Mouse (Mus musculus): Measurements from ENCODE around the gene Rbm15. TPM values are rescaled to one million over a fixed set of nuclear protein-coding genes. Genes with fewer than 3 reads are reported as not detected.

The Rbm15 gene
- total and polyA plus RNA-seq, 2 experiments from 2014 or later, result 5.5 to 22.0 TPM

DNA sequence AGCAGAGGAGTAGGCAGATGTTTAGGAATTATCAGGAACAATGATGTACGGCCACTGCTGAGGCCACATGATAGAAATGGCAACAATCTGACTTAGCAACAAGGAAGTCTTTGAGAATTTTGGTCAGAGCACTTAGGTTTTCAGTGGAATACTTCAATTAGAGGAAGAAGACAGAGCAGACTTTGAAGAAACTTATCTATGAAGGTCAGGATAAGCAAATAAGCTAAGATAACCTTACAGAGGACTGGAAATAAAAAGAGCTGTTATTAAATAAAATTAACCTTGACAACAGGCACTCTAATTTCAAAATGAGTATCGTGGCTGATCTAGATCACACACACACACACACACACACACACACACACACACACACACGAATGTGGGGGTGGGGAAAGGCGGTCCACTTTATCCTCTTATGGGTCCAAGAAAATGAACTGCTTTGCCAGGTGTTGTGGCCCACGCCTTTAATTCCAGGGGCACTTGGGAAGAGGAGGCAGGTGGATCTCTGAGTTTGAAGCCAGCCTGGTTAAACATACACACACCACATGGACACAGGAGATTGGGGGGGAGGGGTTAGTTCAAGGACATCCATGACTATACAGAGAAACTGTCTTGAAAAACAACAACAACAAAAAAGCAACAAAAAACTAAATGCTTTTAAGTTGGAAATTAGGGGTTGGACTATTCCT is 37.7 kb downstream of the Rbm15 start:
- ATAC-seq, result no peak
- H3K4me1 ChIP-seq (ENCODE audit: insufficient read depth), result no peaks in the 10 kb centered on the region

DNA sequence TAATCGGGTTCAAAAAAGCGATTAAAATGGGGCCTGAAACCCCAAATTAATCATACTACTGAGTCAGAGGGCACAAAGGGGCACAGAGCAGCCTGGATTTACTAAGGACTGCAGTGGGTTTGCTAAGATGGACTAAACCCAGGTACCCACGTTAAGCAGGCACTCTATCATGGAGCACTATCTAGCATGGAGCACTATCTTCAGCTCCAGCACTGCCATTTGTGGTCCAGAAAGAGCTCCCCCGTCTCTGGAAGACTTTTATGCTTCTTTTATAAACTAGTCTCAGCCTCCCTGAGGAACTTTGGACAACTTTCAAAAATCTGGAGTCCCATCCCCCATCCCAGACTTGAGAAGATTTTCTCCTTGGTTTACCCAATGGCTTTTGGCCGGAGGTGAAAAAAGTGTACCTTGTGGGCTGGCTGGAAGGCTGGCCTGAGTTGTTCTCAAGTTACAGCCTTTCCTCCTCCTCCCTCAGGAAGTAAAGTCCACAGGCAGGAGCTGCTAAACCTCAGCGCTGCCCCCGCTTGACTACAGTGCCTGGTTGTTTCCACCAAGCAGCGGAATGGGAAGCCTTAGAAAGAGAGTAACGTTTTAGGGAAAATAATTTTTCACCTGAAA is 42.6 kb downstream of the Rbm15 start, which contains the start of gene Slc16a4:
Gene Slc16a4 (plus strand): TSS at position 467 of the 618 bp plus-strand sequence.
- ATAC-seq (no peak), DNase-seq (peak; percentile 8)
- peaks cover 5% of the 10 kb centered on the region; the same call in 1 of the 2 replicates for H3K36me3 ChIP-seq (ENCODE audit: insufficient read depth)
- no peaks in the 10 kb centered on the region for H3K9me3 ChIP-seq (ENCODE audit: low read length)
- H3K4me1 ChIP-seq (ENCODE audit: insufficient read depth), result no peaks in the 10 kb centered on the region
- H3K9ac ChIP-seq, result no peak within 1 kb of the TSS
- no peak within 1 kb of the TSS for H3K4me2 ChIP-seq (ENCODE audit: low read depth)
- H3K27me3 ChIP-seq (ENCODE audit: insufficient read depth, low read length), result no peaks in the 10 kb centered on the region
- WGBS, result 30% methylated on average over 9 of the region's 9 CpGs
- no peak within 1 kb of the TSS for H3K27ac ChIP-seq (ENCODE audit: low read depth, low read length)
- no peak for TF ChIP-seq CTCF (IDR thresholded peaks at IDR 0.05; ENCODE audit: low read depth)
- H3K4me3 ChIP-seq (ENCODE audit: low read depth, low read length), result no peak within 1 kb of the TSS

More for the DNA sequence above, 37.7 kb downstream of the Rbm15 start:
- no peaks in the 10 kb centered on the region for H3K9me3 ChIP-seq (ENCODE audit: low read length)
- H3K27ac ChIP-seq (ENCODE audit: low read depth, low read length), result no peak overlapping the region
- no peak overlapping the region for H3K4me2 ChIP-seq (ENCODE audit: low read depth)
- H3K36me3 ChIP-seq (ENCODE audit: insufficient read depth), result no peaks in the 10 kb centered on the region
- no peak overlapping the region for H3K9ac ChIP-seq
- WGBS, result 89% methylated on average over 5 of the region's 5 CpGs
- H3K4me3 ChIP-seq (ENCODE audit: low read depth, low read length), result no peak overlapping the region
- no peak for TF ChIP-seq CTCF (IDR thresholded peaks at IDR 0.05; ENCODE audit: low read depth)
- no peaks in the 10 kb centered on the region for H3K27me3 ChIP-seq (ENCODE audit: insufficient read depth, low read length)
- DNase-seq, result no peak

DNA sequence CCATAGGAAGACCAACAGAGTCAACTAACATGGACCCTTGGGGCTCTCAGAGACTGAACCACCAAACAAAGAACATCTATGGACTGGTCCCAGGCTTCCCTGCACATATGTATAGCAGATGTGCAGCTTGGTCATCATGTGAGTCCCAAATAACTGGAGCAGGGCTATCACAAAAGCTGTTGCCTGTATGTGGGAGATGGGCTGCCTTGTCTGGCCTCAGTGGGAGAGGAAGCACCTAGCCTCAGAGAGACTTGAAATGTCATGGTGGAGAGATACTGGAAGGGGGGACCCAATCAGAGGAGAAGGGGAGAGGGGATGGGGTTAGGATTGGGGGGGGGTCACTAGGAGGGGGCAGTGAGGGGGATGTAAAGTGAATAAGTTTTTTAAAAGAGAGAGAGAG is 46.1 kb downstream of the Rbm15 start:
- DNase-seq, result no peak
- TF ChIP-seq CTCF (IDR thresholded peaks at IDR 0.05; ENCODE audit: low read depth), result no peak
- ATAC-seq, result no peak

DNA sequence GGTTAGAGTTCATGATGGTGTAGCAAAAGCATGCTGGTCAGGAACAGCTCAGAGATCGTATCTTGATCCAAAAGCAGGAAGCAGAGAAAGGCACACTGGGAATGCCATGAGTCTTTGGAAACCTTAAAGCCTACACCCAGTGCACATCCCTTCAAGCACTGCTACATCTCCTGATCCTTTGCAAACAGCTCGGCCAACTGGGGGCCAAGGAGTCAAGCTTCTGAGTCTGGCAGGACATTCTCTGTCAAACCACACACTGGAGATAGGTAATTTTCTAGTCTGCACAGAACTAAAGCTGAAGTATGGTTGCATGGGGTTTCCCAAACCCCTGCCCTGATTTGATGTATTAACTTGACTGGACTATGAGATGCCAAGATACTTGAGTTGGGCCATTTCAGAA is 47.4 kb downstream of the Rbm15 start:
- Histone ChIP-seq H3K4me1 (ENCODE audit: insufficient read depth) (no peaks in the 10 kb centered on the region), H3K36me3 (ENCODE audit: insufficient read depth) (peaks cover 23% of the 10 kb centered on the region), H3K4me2 (ENCODE audit: low read depth) (no peak overlapping the region), H3K27ac (ENCODE audit: low read depth, low read length) (no peak overlapping the region), H3K9me3 (ENCODE audit: low read length) (no peaks in the 10 kb centered on the region), H3K27me3 (ENCODE audit: insufficient read depth, low read length) (no peaks in the 10 kb centered on the region), H3K9ac (no peak overlapping the region), H3K4me3 (ENCODE audit: low read depth, low read length) (no peak overlapping the region)
- 88% methylated on average over 2 of the region's 2 CpGs for WGBS
- TF ChIP-seq CTCF (IDR thresholded peaks at IDR 0.05; ENCODE audit: low read depth), result no peak
- DNase-seq (no peak), ATAC-seq (no peak)

More for the DNA sequence above, 46.1 kb downstream of the Rbm15 start:
- Histone ChIP-seq H3K9ac (no peak overlapping the region), H3K9me3 (ENCODE audit: low read length) (no peaks in the 10 kb centered on the region), H3K4me2 (ENCODE audit: low read depth) (no peak overlapping the region), H3K27ac (ENCODE audit: low read depth, low read length) (no peak overlapping the region), H3K27me3 (ENCODE audit: insufficient read depth, low read length) (no peaks in the 10 kb centered on the region), H3K36me3 (ENCODE audit: insufficient read depth) (peaks cover 20% of the 10 kb centered on the region), H3K4me1 (ENCODE audit: insufficient read depth) (no peaks in the 10 kb centered on the region), H3K4me3 (ENCODE audit: low read depth, low read length) (no peak overlapping the region)

DNA sequence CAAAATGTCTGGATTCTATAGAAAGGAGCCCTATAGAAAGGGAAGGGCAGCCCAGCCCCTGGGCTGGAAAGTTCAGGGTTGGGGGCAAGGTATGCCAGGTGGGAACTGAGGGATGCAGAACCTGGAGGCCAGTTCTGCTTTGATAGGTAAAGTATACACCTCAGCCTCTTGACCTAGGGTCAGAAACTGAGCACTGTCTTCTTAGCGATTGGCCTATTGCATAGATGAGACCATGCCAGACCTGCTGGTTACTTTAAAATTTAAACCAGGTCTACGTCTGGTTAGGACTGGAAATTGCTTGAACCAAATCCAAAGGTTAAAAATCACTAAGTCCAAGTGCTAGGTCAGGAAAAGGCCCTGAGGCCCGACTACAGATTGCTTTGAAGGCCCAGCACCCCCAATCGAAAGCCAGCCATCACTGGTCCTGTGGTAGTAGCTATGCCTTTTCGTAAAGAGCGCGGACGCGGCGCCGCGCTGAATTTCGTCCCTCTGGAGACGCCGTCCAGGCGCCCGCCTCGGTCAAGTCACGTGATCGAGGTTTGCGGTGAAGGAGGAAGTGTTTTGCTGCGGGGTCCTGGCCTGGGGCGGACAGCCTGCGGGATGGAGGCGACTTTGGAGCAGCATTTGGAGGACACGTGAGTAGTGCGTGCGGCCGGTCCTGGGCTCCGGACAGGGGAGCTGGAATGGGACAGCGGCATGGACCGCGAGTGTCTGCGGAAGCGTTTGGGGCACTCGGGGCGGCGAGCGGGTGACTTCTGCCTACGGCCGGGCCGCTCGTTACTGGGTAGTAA is 54.8 kb downstream of the Rbm15 start, which contains the start of gene Lamtor5:
Gene Lamtor5 (plus strand): TSS at position 380 of the 791 bp plus-strand sequence.
- Histone ChIP-seq H3K4me1 (ENCODE audit: insufficient read depth) (peaks cover 4% of the 10 kb centered on the region; the same call in 1 of the 2 replicates), H3K27me3 (ENCODE audit: insufficient read depth, low read length) (no peaks in the 10 kb centered on the region; the same call in 1 of the 2 replicates), H3K36me3 (ENCODE audit: insufficient read depth) (peaks cover 8% of the 10 kb centered on the region), H3K9ac (peak within 1 kb of the TSS; percentile 67), H3K27ac (ENCODE audit: low read depth, low read length) (no peak within 1 kb of the TSS), H3K4me3 (ENCODE audit: low read depth, low read length) (peak within 1 kb of the TSS; percentile 73), H3K9me3 (ENCODE audit: low read length) (no peaks in the 10 kb centered on the region), H3K4me2 (ENCODE audit: low read depth) (peak within 1 kb of the TSS; percentile 67)
- 3% methylated on average over 43 of the region's 43 CpGs for WGBS
- TF ChIP-seq CTCF (IDR thresholded peaks at IDR 0.05; ENCODE audit: low read depth), result no peak
- ATAC-seq (peak; percentile 93), DNase-seq (peak; percentile 93)

DNA sequence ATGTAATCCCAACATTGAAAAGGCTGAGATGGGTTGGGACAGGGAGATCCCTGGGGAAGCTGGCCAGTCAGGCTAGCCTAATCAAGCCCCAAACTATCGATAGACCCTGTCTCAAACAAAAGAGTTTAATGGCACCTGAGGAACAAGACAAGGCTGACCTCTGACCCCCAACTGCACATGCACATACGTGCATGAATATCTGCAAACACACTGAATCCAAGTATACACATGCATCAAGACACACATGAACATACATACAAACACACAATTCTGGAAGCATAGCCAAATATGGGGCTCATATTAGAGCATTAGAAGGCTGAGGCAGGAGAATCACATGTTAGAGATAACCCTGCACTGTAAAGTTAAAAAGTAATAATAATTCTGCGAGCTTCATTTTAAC is 56.8 kb downstream of the Rbm15 start:
- Histone ChIP-seq H3K4me3 (ENCODE audit: low read depth, low read length) (no peak overlapping the region), H3K4me1 (ENCODE audit: insufficient read depth) (peaks cover 4% of the 10 kb centered on the region; the same call in 1 of the 2 replicates), H3K27me3 (ENCODE audit: insufficient read depth, low read length) (no peaks in the 10 kb centered on the region; the same call in 1 of the 2 replicates), H3K27ac (ENCODE audit: low read depth, low read length) (no peak overlapping the region), H3K36me3 (ENCODE audit: insufficient read depth) (no peaks in the 10 kb centered on the region), H3K9ac (no peak overlapping the region), H3K9me3 (ENCODE audit: low read length) (no peaks in the 10 kb centered on the region), H3K4me2 (ENCODE audit: low read depth) (no peak overlapping the region)
- 88% methylated on average over 3 of the region's 3 CpGs for WGBS
- no peak for DNase-seq
- no peak for TF ChIP-seq CTCF (IDR thresholded peaks at IDR 0.05; ENCODE audit: low read depth)
- no peak for ATAC-seq

All from forebrain, postnatal 0 days (tissue).